Mouse (Mus musculus): Measurements from ENCODE around the gene E4f1. TPM values are rescaled to one million over a fixed set of nuclear protein-coding genes. Genes with fewer than 3 reads are reported as not detected.

E4f1 gene
- polyA plus RNA-seq, 1 experiment from 2014 or later = 36.2 TPM

GRCm38 (mm10) chr17:24478663-24479380 lies 8.7 kb upstream of the E4f1 start, which contains the start of gene Mlst8:
Gene Mlst8 (minus strand): TSS chr17:24479078.
- peak within 1 kb of the TSS; percentile 98 for H3K27ac ChIP-seq (replicated peaks)
- peak; percentile 98 for DNase-seq (ENCODE audit: low spot score)
- H3K4me1 ChIP-seq = peaks cover 24% of the 10 kb centered on the region
- no peaks in the 10 kb centered on the region for H3K27me3 ChIP-seq (ENCODE audit: low read depth, poor library complexity, severe bottlenecking)
- no peaks in the 10 kb centered on the region for H3K9me3 ChIP-seq (replicated peaks)
- under 1% methylated on average over 48 of the region's 48 CpGs for WGBS
- H3K36me3 ChIP-seq = peaks cover 43% of the 10 kb centered on the region
- H3K4me3 ChIP-seq = peak within 1 kb of the TSS; percentile 87

- Histone ChIP-seq H3K9me3 (replicated peaks) (no peaks in the 10 kb centered on the region), H3K36me3 (peaks cover 50% of the 10 kb centered on the region), H3K27ac (replicated peaks) (peak overlapping the region; percentile 98), H3K4me1 (peaks cover 24% of the 10 kb centered on the region), H3K27me3 (ENCODE audit: low read depth, poor library complexity, severe bottlenecking) (no peaks in the 10 kb centered on the region), H3K4me3 (peak overlapping the region; percentile 87)
- DNase-seq (ENCODE audit: low spot score) = no peak
- 58% methylated on average over 11 of the region's 11 CpGs for WGBS
These were observed 8.0 kb upstream of the E4f1 start for GRCm38 (mm10) chr17:24477985-24478600.

- Histone ChIP-seq H3K4me3 (peak overlapping the region; percentile 87), H3K36me3 (peaks cover 58% of the 10 kb centered on the region), H3K9me3 (replicated peaks) (no peaks in the 10 kb centered on the region), H3K27me3 (ENCODE audit: low read depth, poor library complexity, severe bottlenecking) (no peaks in the 10 kb centered on the region), H3K27ac (replicated peaks) (no peak overlapping the region), H3K4me1 (peaks cover 32% of the 10 kb centered on the region)
- WGBS = 95% methylated on average over 20 of the region's 20 CpGs
- no peak for DNase-seq (ENCODE audit: low spot score)
These were observed 7.2 kb upstream of the E4f1 start for GRCm38 (mm10) chr17:24477053-24477984.

- Histone ChIP-seq H3K4me1 (peaks cover 43% of the 10 kb centered on the region), H3K27ac (replicated peaks) (no peak overlapping the region), H3K27me3 (ENCODE audit: low read depth, poor library complexity, severe bottlenecking) (no peaks in the 10 kb centered on the region), H3K4me3 (no peak overlapping the region), H3K36me3 (peaks cover 59% of the 10 kb centered on the region), H3K9me3 (replicated peaks) (no peaks in the 10 kb centered on the region)
- WGBS = 95% methylated on average over 10 of the region's 10 CpGs
- DNase-seq (ENCODE audit: low spot score) = no peak
These were observed 6.1 kb upstream of the E4f1 start for GRCm38 (mm10) chr17:24476022-24476776.

- Histone ChIP-seq H3K4me3 (no peak overlapping the region), H3K9me3 (replicated peaks) (no peaks in the 10 kb centered on the region), H3K27ac (replicated peaks) (no peak overlapping the region), H3K36me3 (peaks cover 59% of the 10 kb centered on the region), H3K27me3 (ENCODE audit: low read depth, poor library complexity, severe bottlenecking) (no peaks in the 10 kb centered on the region), H3K4me1 (peaks cover 49% of the 10 kb centered on the region)
- DNase-seq (ENCODE audit: low spot score) = no peak
- WGBS = 94% methylated on average over 6 of the region's 6 CpGs
These were observed 5.5 kb upstream of the E4f1 start for GRCm38 (mm10) chr17:24475586-24475985.

GRCm38 (mm10) chr17:24474557-24474956 lies 4.4 kb upstream of the E4f1 start:
- H3K36me3 ChIP-seq = peaks cover 59% of the 10 kb centered on the region
- H3K27me3 ChIP-seq (ENCODE audit: low read depth, poor library complexity, severe bottlenecking) = no peaks in the 10 kb centered on the region
- no peak overlapping the region for H3K27ac ChIP-seq (replicated peaks)
- 88% methylated on average over 5 of the region's 5 CpGs for WGBS
- DNase-seq (ENCODE audit: low spot score) = no peak
- H3K4me1 ChIP-seq = peaks cover 40% of the 10 kb centered on the region
- H3K9me3 ChIP-seq (replicated peaks) = no peaks in the 10 kb centered on the region
- H3K4me3 ChIP-seq = peak overlapping the region; percentile 23; the same call in 1 of the 2 replicates

GRCm38 (mm10) chr17:24473612-24474275 lies 3.6 kb upstream of the E4f1 start, which contains the start of gene Bricd5:
Gene Bricd5 (plus strand): TSS chr17:24473884.
- 81% methylated on average over 6 of the region's 6 CpGs for WGBS
- Histone ChIP-seq H3K9me3 (replicated peaks) (no peaks in the 10 kb centered on the region), H3K4me3 (peak within 1 kb of the TSS; percentile 95), H3K27me3 (ENCODE audit: low read depth, poor library complexity, severe bottlenecking) (no peaks in the 10 kb centered on the region), H3K36me3 (peaks cover 59% of the 10 kb centered on the region), H3K27ac (replicated peaks) (no peak within 1 kb of the TSS), H3K4me1 (peaks cover 39% of the 10 kb centered on the region)
- no peak for DNase-seq (ENCODE audit: low spot score)

- Histone ChIP-seq H3K4me3 (peak overlapping the region; percentile 95), H3K27me3 (ENCODE audit: low read depth, poor library complexity, severe bottlenecking) (no peaks in the 10 kb centered on the region), H3K36me3 (peaks cover 53% of the 10 kb centered on the region), H3K4me1 (peaks cover 28% of the 10 kb centered on the region), H3K9me3 (replicated peaks) (no peaks in the 10 kb centered on the region), H3K27ac (replicated peaks) (no peak overlapping the region)
- WGBS = 91% methylated on average over 4 of the region's 4 CpGs
- DNase-seq (ENCODE audit: low spot score) = no peak
These were observed 2.4 kb upstream of the E4f1 start for GRCm38 (mm10) chr17:24472512-24472911.

- H3K36me3 ChIP-seq = peaks cover 37% of the 10 kb centered on the region
- DNase-seq (ENCODE audit: low spot score) = no peak
- peaks cover 26% of the 10 kb centered on the region for H3K4me1 ChIP-seq
- H3K9me3 ChIP-seq (replicated peaks) = no peaks in the 10 kb centered on the region
- WGBS = 1% methylated on average over 68 of the region's 68 CpGs
- H3K4me3 ChIP-seq = peak overlapping the region; percentile 95
- peak overlapping the region; percentile 93 for H3K27ac ChIP-seq (replicated peaks)
- no peaks in the 10 kb centered on the region for H3K27me3 ChIP-seq (ENCODE audit: low read depth, poor library complexity, severe bottlenecking)
These were observed 801 bp upstream of the E4f1 start for GRCm38 (mm10) chr17:24470701-24471527.

GRCm38 (mm10) chr17:24469336-24469909 lies 690 bp downstream of the E4f1 start:
- H3K27ac ChIP-seq (replicated peaks) = peak overlapping the region; percentile 93
- 19% methylated on average over 7 of the region's 7 CpGs for WGBS
- no peaks in the 10 kb centered on the region for H3K27me3 ChIP-seq (ENCODE audit: low read depth, poor library complexity, severe bottlenecking)
- peaks cover 22% of the 10 kb centered on the region for H3K36me3 ChIP-seq
- H3K9me3 ChIP-seq (replicated peaks) = no peaks in the 10 kb centered on the region
- H3K4me1 ChIP-seq = peaks cover 26% of the 10 kb centered on the region
- no peak for DNase-seq (ENCODE audit: low spot score)
- peak overlapping the region; percentile 95 for H3K4me3 ChIP-seq
